In genomic region chr12:112196562-112196961, GRCm38 (mm10) we compare ENCODE assay signal across 17 mouse cellular contexts. TPM values are rescaled to one million over a fixed set of nuclear protein-coding genes. Genes with fewer than 3 reads are reported as not detected.
DNase-seq lines count a peak whose midpoint lies in the region; ATAC-seq and TF ChIP-seq lines count a peak whose summit lies in the region.
"Had no signal": no experiment of that assay in that cellular context is flagged by ENCODE, and none has a peak within 500 bp of the region (broad histone marks: within the 10 kb centered on the region; RNA-seq: fewer than 3 reads in every experiment).

No protein-coding gene starts in this region.

- H3K4me3 ChIP-seq in midbrain, embryonic 10.5 days = no peak overlapping the region
- H3K4me3 ChIP-seq in midbrain, embryonic 11.5 days (ENCODE audit: low read depth, low read length) = no peak overlapping the region
- H3K4me3 ChIP-seq in stomach, embryonic 16.5 days (replicated peaks; ENCODE audit: low read length) = no peak overlapping the region
- no peak overlapping the region for H3K4me3 ChIP-seq in stomach, postnatal 0 days (ENCODE audit: low read depth, low read length)
- no peak overlapping the region for H3K4me3 ChIP-seq in neural tube, embryonic 13.5 days
- H3K4me3 ChIP-seq in intestine, embryonic 15.5 days (replicated peaks) = no peak overlapping the region
- H3K4me3 ChIP-seq in lung, adult 2 months (replicated peaks; ENCODE audit: extremely low read depth, low read depth, low read length) = no peak overlapping the region
- H3K4me3 ChIP-seq: embryonic facial prominence, embryonic 10.5 days; forebrain, embryonic 13.5 days; heart, embryonic 12.5 days had no signal

- H3K36me3 ChIP-seq in midbrain, embryonic 10.5 days = no peaks in the 10 kb centered on the region
- H3K36me3 ChIP-seq in midbrain, embryonic 11.5 days (ENCODE audit: control insufficient read depth, insufficient read depth, low read length) = no peaks in the 10 kb centered on the region
- no peaks in the 10 kb centered on the region for H3K36me3 ChIP-seq in stomach, embryonic 16.5 days (ENCODE audit: control insufficient read depth, insufficient read depth, low read length)
- no peaks in the 10 kb centered on the region for H3K36me3 ChIP-seq in stomach, postnatal 0 days (ENCODE audit: control insufficient read depth, insufficient read depth, low read length)
- H3K36me3 ChIP-seq in neural tube, embryonic 13.5 days = no peaks in the 10 kb centered on the region
- no peaks in the 10 kb centered on the region for H3K36me3 ChIP-seq in intestine, embryonic 15.5 days
- H3K36me3 ChIP-seq: embryonic facial prominence, embryonic 10.5 days; heart, embryonic 12.5 days had no signal

- peaks cover 53% of the 10 kb centered on the region for H3K4me1 ChIP-seq in midbrain, embryonic 10.5 days
- peaks cover 12% of the 10 kb centered on the region for H3K4me1 ChIP-seq in midbrain, embryonic 11.5 days (ENCODE audit: control insufficient read depth, insufficient read depth, low read length)
- peaks cover 5% of the 10 kb centered on the region for H3K4me1 ChIP-seq in stomach, embryonic 16.5 days (ENCODE audit: control insufficient read depth, insufficient read depth, low read length)
- no peaks in the 10 kb centered on the region for H3K4me1 ChIP-seq in stomach, postnatal 0 days (replicated peaks; ENCODE audit: control insufficient read depth, insufficient read depth)
- H3K4me1 ChIP-seq in neural tube, embryonic 13.5 days (replicated peaks) = peaks cover 55% of the 10 kb centered on the region
- H3K4me1 ChIP-seq in intestine, embryonic 15.5 days (replicated peaks) = peaks cover 5% of the 10 kb centered on the region; the same call in 1 of the 2 replicates
- H3K4me1 ChIP-seq in lung, adult 2 months (ENCODE audit: control insufficient read depth, insufficient read depth, low read length) = peaks cover 7% of the 10 kb centered on the region

- no peak for TF ChIP-seq CTCF in stomach, postnatal 0 days (IDR thresholded peaks at IDR 0.05; ENCODE audit: low read depth)
- no peak for TF ChIP-seq CTCF in lung, adult 2 months (IDR thresholded peaks at IDR 0.05; ENCODE audit: insufficient read depth, low read length)

- H3K9me3 ChIP-seq in midbrain, embryonic 10.5 days (replicated peaks) = no peaks in the 10 kb centered on the region
- H3K9me3 ChIP-seq in midbrain, embryonic 11.5 days (ENCODE audit: control insufficient read depth, low read length) = no peaks in the 10 kb centered on the region
- H3K9me3 ChIP-seq in stomach, embryonic 16.5 days (replicated peaks; ENCODE audit: control insufficient read depth, low read length) = no peaks in the 10 kb centered on the region
- no peaks in the 10 kb centered on the region for H3K9me3 ChIP-seq in stomach, postnatal 0 days (ENCODE audit: control insufficient read depth, low read length)
- H3K9me3 ChIP-seq in neural tube, embryonic 13.5 days = no peaks in the 10 kb centered on the region
- no peaks in the 10 kb centered on the region for H3K9me3 ChIP-seq in intestine, embryonic 15.5 days
- H3K9me3 ChIP-seq: embryonic facial prominence, embryonic 10.5 days; forebrain, embryonic 13.5 days; heart, embryonic 12.5 days had no signal

- 97% methylated on average over 10 of the region's 10 CpGs for WGBS in midbrain, embryonic 10.5 days
- 93% methylated on average over 10 of the region's 10 CpGs for WGBS in midbrain, embryonic 11.5 days
- WGBS in stomach, embryonic 16.5 days = 76% methylated on average over 10 of the region's 10 CpGs
- WGBS in stomach, postnatal 0 days = 71% methylated on average over 10 of the region's 10 CpGs
- WGBS in neural tube, embryonic 13.5 days = 25% methylated on average over 10 of the region's 10 CpGs
- WGBS in intestine, embryonic 15.5 days = 79% methylated on average over 10 of the region's 10 CpGs
- 59% methylated on average over 10 of the region's 10 CpGs for WGBS in lung, adult 2 months

- H3K27me3 ChIP-seq in midbrain, embryonic 10.5 days (ENCODE audit: low read depth, poor library complexity, severe bottlenecking) = peaks cover 34% of the 10 kb centered on the region
- H3K27me3 ChIP-seq in midbrain, embryonic 11.5 days (ENCODE audit: control insufficient read depth, insufficient read depth, low read length) = no peaks in the 10 kb centered on the region
- H3K27me3 ChIP-seq in stomach, embryonic 16.5 days (ENCODE audit: control insufficient read depth, insufficient read depth, low read length) = no peaks in the 10 kb centered on the region
- H3K27me3 ChIP-seq in stomach, postnatal 0 days (ENCODE audit: control insufficient read depth, insufficient read depth, low read length) = no peaks in the 10 kb centered on the region
- H3K27me3 ChIP-seq in neural tube, embryonic 13.5 days = peaks cover 27% of the 10 kb centered on the region
- H3K27me3 ChIP-seq in intestine, embryonic 15.5 days (replicated peaks) = no peaks in the 10 kb centered on the region

- peak overlapping the region; percentile 34; the same call in 1 of the 2 replicates for H3K27ac ChIP-seq in midbrain, embryonic 10.5 days (replicated peaks)
- no peak overlapping the region for H3K27ac ChIP-seq in midbrain, embryonic 11.5 days (ENCODE audit: low read depth, low read length)
- H3K27ac ChIP-seq in stomach, embryonic 16.5 days (ENCODE audit: low read length) = no peak overlapping the region
- H3K27ac ChIP-seq in stomach, postnatal 0 days (replicated peaks) = no peak overlapping the region
- peak overlapping the region; percentile 46; the same call in 1 of the 2 replicates for H3K27ac ChIP-seq in neural tube, embryonic 13.5 days (replicated peaks)
- H3K27ac ChIP-seq in intestine, embryonic 15.5 days = no peak overlapping the region
- H3K27ac ChIP-seq: embryonic facial prominence, embryonic 10.5 days; forebrain, embryonic 13.5 days had no signal

- no peak overlapping the region for H3K4me2 ChIP-seq in midbrain, embryonic 11.5 days
- no peak overlapping the region for H3K4me2 ChIP-seq in stomach, embryonic 16.5 days (ENCODE audit: low read depth, low read length)
- H3K4me2 ChIP-seq in stomach, postnatal 0 days (replicated peaks; ENCODE audit: low read depth) = no peak overlapping the region
- H3K4me2 ChIP-seq in neural tube, embryonic 13.5 days = no peak overlapping the region
- no peak overlapping the region for H3K4me2 ChIP-seq in intestine, embryonic 15.5 days (replicated peaks)
- H3K4me2 ChIP-seq: forebrain, embryonic 13.5 days; heart, embryonic 12.5 days had no signal

- TF ChIP-seq POLR2A in lung, adult 2 months (IDR thresholded peaks at IDR 0.05; ENCODE audit: borderline replicate concordance, extremely low read depth, low read depth, low read length) = no peak

- DNase-seq in midbrain, embryonic 10.5 days (ENCODE audit: low spot score) = no peak
- DNase-seq in midbrain, embryonic 11.5 days (ENCODE audit: low spot score, missing footprints) = no peak
- no peak for DNase-seq in stomach, postnatal 0 days (ENCODE audit: low spot score)
- no peak for DNase-seq in lung, adult 2 months
- DNase-seq: adrenal gland, postnatal 10 days; cerebellum, adult 11 months; cerebellum, adult 9-10 months; cerebellum, postnatal 25 days; forebrain, postnatal 0 days; gastrocnemius, postnatal 14 days had no signal

- H3K9ac ChIP-seq in midbrain, embryonic 11.5 days (ENCODE audit: low read length) = no peak overlapping the region
- H3K9ac ChIP-seq in stomach, embryonic 16.5 days (ENCODE audit: low read length) = no peak overlapping the region
- no peak overlapping the region for H3K9ac ChIP-seq in stomach, postnatal 0 days (ENCODE audit: low read length)
- H3K9ac ChIP-seq in neural tube, embryonic 13.5 days = no peak overlapping the region
- no peak overlapping the region for H3K9ac ChIP-seq in intestine, embryonic 15.5 days
- H3K9ac ChIP-seq: forebrain, embryonic 13.5 days; forebrain, postnatal 0 days; heart, embryonic 12.5 days had no signal

- no peak for ATAC-seq in midbrain, embryonic 11.5 days (ENCODE audit: low FRiP score)
- 0 out of 2 replicates have a peak, but pooled peaks have one; percentile 4 for ATAC-seq in stomach, embryonic 16.5 days (ENCODE audit: insufficient read depth, low FRiP score)
- ATAC-seq in stomach, postnatal 0 days (ENCODE audit: low FRiP score, low TSS enrichment) = no peak
- peak; percentile 25; the same call in 1 of the 2 replicates for ATAC-seq in neural tube, embryonic 13.5 days (ENCODE audit: low read depth)
- no peak for ATAC-seq in intestine, embryonic 15.5 days
- ATAC-seq: forebrain, embryonic 13.5 days; forebrain, postnatal 0 days; hindbrain, embryonic 16.5 days had no signal

- TF ChIP-seq EP300 in stomach, postnatal 0 days (optimal IDR thresholded peaks at IDR 0.05) = no peak

RNA-seq across cellular contexts. Expression of gene Kif26a, which starts 50.6 kb away (rescaled TPM):
- 3.3 and 4.7 TPM in 2 replicates for polyA plus RNA-seq in midbrain, embryonic 10.5 days (2016; fragmentation: Nextera tagmentation; extraction: Ambion mirVana)
- 2.6 and 3.5 TPM in 2 replicates for polyA plus RNA-seq in midbrain, embryonic 11.5 days (2014; fragmentation: Nextera tagmentation; extraction: Ambion mirVana)
- 2.6 and 3.5 TPM in 2 replicates for polyA plus RNA-seq in stomach, embryonic 16.5 days (2015; fragmentation: Nextera tagmentation; extraction: Ambion mirVana)
- polyA plus RNA-seq in stomach, postnatal 0 days (2015; fragmentation: Nextera tagmentation; extraction: Ambion mirVana) = 0.75 and 0.80 TPM in 2 replicates
- 4.7 and 4.9 TPM in 2 replicates for polyA plus RNA-seq in neural tube, embryonic 13.5 days (2015; fragmentation: Nextera tagmentation; extraction: Ambion mirVana)
- polyA plus RNA-seq in intestine, embryonic 15.5 days (2015; fragmentation: Nextera tagmentation; extraction: Ambion mirVana) = 2.9 and 3.0 TPM in 2 replicates
- polyA plus RNA-seq in lung, adult 2 months (2012; rRNA removed) = 28.8 and 32.4 TPM in 2 replicates

Comparison
In these comparisons a context has a peak if more than half of its experiments do, and no peak if none do; other contexts are left out.
1. H3K27ac ChIP-seq: peak in midbrain, embryonic 10.5 days (single experiment) and neural tube, embryonic 13.5 days (single experiment); none in midbrain, embryonic 11.5 days (single experiment), stomach, embryonic 16.5 days (single experiment), stomach, postnatal 0 days (single experiment) and intestine, embryonic 15.5 days (single experiment).
2. ATAC-seq: peak in stomach, embryonic 16.5 days (single experiment) and neural tube, embryonic 13.5 days (single experiment); none in midbrain, embryonic 11.5 days (single experiment), stomach, postnatal 0 days (single experiment) and intestine, embryonic 15.5 days (single experiment).